Mouse (Mus musculus) neural tube, embryonic 15.5 days (tissue): Measurements from ENCODE around the gene Rab3gap2. TPM values are rescaled to one million over a fixed set of nuclear protein-coding genes. Genes with fewer than 3 reads are reported as not detected.

Source experiments
- ATAC-seq: fragments of 200-750 bp; cut with Nextera tagmentation; 2 replicates; pipeline ENCODE4 v1.8.0; 2017; ENCODE audit warnings: mild to moderate bottlenecking, moderate TSS enrichment, moderate library complexity; ENCODE audit not compliant: low FRiP score
- H3K27ac ChIP-seq: fragments of 300-500 bp; sonication (generic); replicated peaks from 2 replicates; pipeline ENCODE4 v1.5.1; 2015; ENCODE audit warnings: mild to moderate bottlenecking, inconsistent platforms
- H3K27me3 ChIP-seq: fragments of 300-500 bp; sonication (generic); replicated peaks from 2 replicates; pipeline ENCODE4 v1.6.1; 2015; ENCODE audit warnings: inconsistent platforms
- H3K36me3 ChIP-seq: fragments of 300-500 bp; sonication (generic); 2 replicates; pipeline ENCODE4 v1.6.1; 2015; ENCODE audit warnings: inconsistent platforms
- H3K4me1 ChIP-seq: fragments of 300-500 bp; sonication (generic); 2 replicates; pipeline ENCODE4 v1.6.1; 2015; ENCODE audit warnings: inconsistent platforms
- H3K4me2 ChIP-seq: fragments of 300-500 bp; sonication (generic); 2 replicates; pipeline ENCODE4 v1.6.1; 2015; ENCODE audit warnings: inconsistent platforms, mild to moderate bottlenecking, moderate library complexity
- H3K4me3 ChIP-seq: fragments of 300-500 bp; sonication (generic); replicated peaks from 2 replicates; pipeline ENCODE4 v1.5.1; 2015; ENCODE audit warnings: mild to moderate bottlenecking, inconsistent platforms
- H3K9ac ChIP-seq: fragments of 300-500 bp; sonication (generic); replicated peaks from 2 replicates; pipeline ENCODE4 v1.6.1; 2015; ENCODE audit warnings: mild to moderate bottlenecking, inconsistent platforms
- H3K9me3 ChIP-seq: fragments of 300-500 bp; sonication (generic); replicated peaks from 2 replicates; pipeline ENCODE4 v1.6.1; 2016; ENCODE audit warnings: inconsistent platforms
- WGBS: fragments of 180-500 bp; shearing (Covaris S2); methylation state at CpG from one replicate; pipeline ENCODE4 v1.1.7; 2015; ENCODE audit warnings: mixed read lengths; 5-methylcytosine and 5-hydroxymethylcytosine counted together
- polyA plus RNA-seq: library from polyadenylated mRNA; unstranded; fragments of >200 nt; fragmentation: Nextera tagmentation; extraction: Ambion mirVana; gene quantifications from 2 replicates; pipeline ENCODE4 v1.2.1, GENCODE M21; 2015

Gene Rab3gap2
- polyA plus RNA-seq, 1 experiment from 2014 or later, result 23.8 TPM

- WGBS, result 67% methylated on average over 7 of the region's 7 CpGs
- ATAC-seq, result no peak
- 0 out of 2 replicates have a peak overlapping the region, but pooled peaks have one; percentile 5 for H3K27ac ChIP-seq
Measured at GRCm38 (mm10) chr1:185229406-185230201, 25.7 kb downstream of the Rab3gap2 start.

GRCm38 (mm10) chr1:185235837-185236236 is 31.9 kb downstream of the Rab3gap2 start:
- Histone ChIP-seq H3K9me3 (no peaks in the 10 kb centered on the region), H3K36me3 (peaks cover 42% of the 10 kb centered on the region), H3K27me3 (no peaks in the 10 kb centered on the region), H3K9ac (no peak overlapping the region), H3K4me2 (no peak overlapping the region), H3K4me3 (no peak overlapping the region), H3K4me1 (no peaks in the 10 kb centered on the region), H3K27ac (no peak overlapping the region)
- 93% methylated on average over 5 of the region's 5 CpGs for WGBS
- no peak for ATAC-seq

More at GRCm38 (mm10) chr1:185229406-185230201, 25.7 kb downstream of the Rab3gap2 start:
- no peak overlapping the region for H3K9ac ChIP-seq
- no peaks in the 10 kb centered on the region for H3K4me1 ChIP-seq
- H3K4me2 ChIP-seq, result no peak overlapping the region
- no peaks in the 10 kb centered on the region for H3K9me3 ChIP-seq
- H3K4me3 ChIP-seq, result no peak overlapping the region
- peaks cover 22% of the 10 kb centered on the region for H3K36me3 ChIP-seq
- H3K27me3 ChIP-seq, result no peaks in the 10 kb centered on the region

GRCm38 (mm10) chr1:185236530-185236929 is 32.6 kb downstream of the Rab3gap2 start:
- Histone ChIP-seq H3K9ac (no peak overlapping the region), H3K36me3 (peaks cover 49% of the 10 kb centered on the region), H3K4me1 (no peaks in the 10 kb centered on the region), H3K4me3 (no peak overlapping the region), H3K27me3 (no peaks in the 10 kb centered on the region), H3K4me2 (no peak overlapping the region), H3K9me3 (no peaks in the 10 kb centered on the region), H3K27ac (no peak overlapping the region)
- ATAC-seq, result no peak
- WGBS, result 84% methylated on average over 4 of the region's 4 CpGs

GRCm38 (mm10) chr1:185243013-185243412 is 39.1 kb downstream of the Rab3gap2 start:
- H3K9ac ChIP-seq, result no peak overlapping the region
- no peaks in the 10 kb centered on the region for H3K4me1 ChIP-seq
- WGBS, result 70% methylated on average over 8 of the region's 8 CpGs
- ATAC-seq, result no peak
- no peaks in the 10 kb centered on the region for H3K9me3 ChIP-seq
- no peak overlapping the region for H3K27ac ChIP-seq
- H3K4me3 ChIP-seq, result no peak overlapping the region
- H3K4me2 ChIP-seq, result no peak overlapping the region
- peaks cover 60% of the 10 kb centered on the region for H3K36me3 ChIP-seq
- H3K27me3 ChIP-seq, result no peaks in the 10 kb centered on the region

GRCm38 (mm10) chr1:185245456-185245855 is 41.5 kb downstream of the Rab3gap2 start:
- no peaks in the 10 kb centered on the region for H3K4me1 ChIP-seq
- peaks cover 69% of the 10 kb centered on the region for H3K36me3 ChIP-seq
- H3K4me2 ChIP-seq, result no peak overlapping the region
- no peak overlapping the region for H3K27ac ChIP-seq
- no peaks in the 10 kb centered on the region for H3K27me3 ChIP-seq
- 91% methylated on average over 6 of the region's 7 CpGs for WGBS
- H3K9ac ChIP-seq, result no peak overlapping the region
- ATAC-seq, result no peak
- no peaks in the 10 kb centered on the region for H3K9me3 ChIP-seq
- no peak overlapping the region for H3K4me3 ChIP-seq

GRCm38 (mm10) chr1:185247429-185248085 is 43.6 kb downstream of the Rab3gap2 start:
- H3K9ac ChIP-seq, result no peak overlapping the region

GRCm38 (mm10) chr1:185248728-185249127 is 44.8 kb downstream of the Rab3gap2 start:
- H3K4me1 ChIP-seq, result peaks cover 9% of the 10 kb centered on the region; the same call in 1 of the 2 replicates
- H3K4me2 ChIP-seq, result no peak overlapping the region
- no peak overlapping the region for H3K9ac ChIP-seq
- H3K9me3 ChIP-seq, result no peaks in the 10 kb centered on the region
- no peak for ATAC-seq
- H3K27ac ChIP-seq, result no peak overlapping the region
- no peaks in the 10 kb centered on the region for H3K27me3 ChIP-seq
- H3K4me3 ChIP-seq, result no peak overlapping the region
- 94% methylated on average over 8 of the region's 8 CpGs for WGBS
- peaks cover 69% of the 10 kb centered on the region for H3K36me3 ChIP-seq

More at GRCm38 (mm10) chr1:185247429-185248085, 43.6 kb downstream of the Rab3gap2 start:
- Histone ChIP-seq H3K4me2 (no peak overlapping the region), H3K27me3 (no peaks in the 10 kb centered on the region), H3K27ac (no peak overlapping the region), H3K36me3 (peaks cover 73% of the 10 kb centered on the region), H3K4me1 (0 out of 2 replicates have a peak, but pooled peaks cover 4% of the 10 kb centered on the region), H3K9me3 (no peaks in the 10 kb centered on the region), H3K4me3 (no peak overlapping the region)
- 91% methylated on average over 20 of the region's 20 CpGs for WGBS
- ATAC-seq, result no peak

GRCm38 (mm10) chr1:185252351-185252750 is 48.4 kb downstream of the Rab3gap2 start:
- Histone ChIP-seq H3K9ac (no peak overlapping the region), H3K4me1 (peaks cover 9% of the 10 kb centered on the region; the same call in 1 of the 2 replicates), H3K9me3 (no peaks in the 10 kb centered on the region), H3K27ac (peak overlapping the region; percentile 66; the same call in 1 of the 2 replicates), H3K4me2 (no peak overlapping the region), H3K4me3 (no peak overlapping the region), H3K36me3 (peaks cover 60% of the 10 kb centered on the region), H3K27me3 (no peaks in the 10 kb centered on the region)
- WGBS, result 86% methylated on average over 3 of the region's 3 CpGs
- ATAC-seq, result no peak

GRCm38 (mm10) chr1:185253140-185253892 is 49.4 kb downstream of the Rab3gap2 start:
- Histone ChIP-seq H3K27me3 (no peaks in the 10 kb centered on the region), H3K36me3 (peaks cover 52% of the 10 kb centered on the region), H3K4me3 (no peak overlapping the region), H3K9ac (no peak overlapping the region), H3K4me1 (peaks cover 9% of the 10 kb centered on the region; the same call in 1 of the 2 replicates), H3K9me3 (no peaks in the 10 kb centered on the region), H3K4me2 (no peak overlapping the region), H3K27ac (peak overlapping the region; percentile 66)
- ATAC-seq, result peak; percentile 88
- WGBS, result 34% methylated on average over 12 of the region's 12 CpGs

GRCm38 (mm10) chr1:185255336-185255735 is 51.4 kb downstream of the Rab3gap2 start:
- 93% methylated on average over 12 of the region's 12 CpGs for WGBS
- H3K9me3 ChIP-seq, result no peaks in the 10 kb centered on the region
- H3K27ac ChIP-seq, result no peak overlapping the region
- H3K4me1 ChIP-seq, result peaks cover 9% of the 10 kb centered on the region; the same call in 1 of the 2 replicates
- ATAC-seq, result no peak
- H3K27me3 ChIP-seq, result no peaks in the 10 kb centered on the region
- H3K9ac ChIP-seq, result no peak overlapping the region
- peaks cover 51% of the 10 kb centered on the region for H3K36me3 ChIP-seq
- H3K4me3 ChIP-seq, result no peak overlapping the region
- no peak overlapping the region for H3K4me2 ChIP-seq

- no peak for ATAC-seq
- 30% methylated on average over 3 of the region's 3 CpGs for whole genome bisulfite sequencing
- H3K4me2 ChIP-seq, result no peak overlapping the region
- H3K4me3 ChIP-seq, result no peak overlapping the region
- H3K4me1 ChIP-seq, result peaks cover 6% of the 10 kb centered on the region; the same call in 1 of the 2 replicates
- H3K36me3 ChIP-seq, result peaks cover 53% of the 10 kb centered on the region
- no peaks in the 10 kb centered on the region for H3K27me3 ChIP-seq
- H3K9me3 ChIP-seq, result no peaks in the 10 kb centered on the region
- H3K9ac ChIP-seq, result no peak overlapping the region
- no peak overlapping the region for H3K27ac ChIP-seq
Measured at GRCm38 (mm10) chr1:185256753-185257152, 52.8 kb downstream of the Rab3gap2 start.
